19 mouse cellular contexts compared by ENCODE assay signal in genomic region chr5:29470271-29470670, GRCm38 (mm10). TPM values are rescaled to one million over a fixed set of nuclear protein-coding genes. Genes with fewer than 3 reads are reported as not detected.
"Had no signal": no experiment of that assay in that cellular context is flagged by ENCODE, and none has a peak within 500 bp of the region (broad histone marks: within the 10 kb centered on the region; RNA-seq: fewer than 3 reads in every experiment).

No protein-coding gene starts in this region.

- DNase-seq: retina, postnatal 1 day; right cerebral cortex, adult 18-20 months; right cerebral cortex, postnatal 14 days; right cerebral cortex, postnatal 25 days; right cerebral cortex, postnatal 4 days; spleen, adult 18-20 months; thymus, adult 18-20 months; thymus, adult 2 months; thymus, postnatal 14 days; thymus, postnatal 25 days; thymus, postnatal 36 days; thymus, postnatal 4 days had no signal

- H3K9ac ChIP-seq: neural tube, embryonic 15.5 days; stomach, embryonic 15.5 days had no signal

- H3K9me3 ChIP-seq: neural tube, embryonic 15.5 days; stomach, embryonic 15.5 days had no signal

- H3K4me3 ChIP-seq: neural tube, embryonic 15.5 days; stomach, embryonic 15.5 days had no signal

- H3K27ac ChIP-seq: neural tube, embryonic 15.5 days; stomach, embryonic 15.5 days; stomach, postnatal 0 days had no signal

- H3K4me2 ChIP-seq: neural tube, embryonic 15.5 days; stomach, embryonic 15.5 days had no signal

- H3K36me3 ChIP-seq: neural tube, embryonic 15.5 days; stomach, embryonic 15.5 days had no signal

RNA-seq across cellular contexts. Expression of gene Mnx1, which starts 8.0 kb away (rescaled TPM):
- total RNA-seq: neutrophil, adult 5-6 weeks had no signal
- polyA plus RNA-seq: spleen, adult 2 months; thymus, postnatal 0 days; urinary bladder, adult 2 months had no signal
